Mouse (Mus musculus): ENCODE results near the gene Syde2.

The Syde2 gene

GRCm38 (mm10) chr3:145985333-145985925, 2.2 kb upstream of the Syde2 start:
- no peak overlapping the region for H3K4me3 ChIP-seq (replicated peaks; ENCODE audit: low read length)
- TF ChIP-seq NANOG (IDR thresholded peaks at IDR 0.05; ENCODE audit: borderline replicate concordance, low read length) = no peak
- TF ChIP-seq CTCF (conservative IDR thresholded peaks at IDR 0.05; ENCODE audit: low read length) = no peak
- no peak for TF ChIP-seq POU5F1 (IDR thresholded peaks at IDR 0.05; ENCODE audit: borderline replicate concordance, low read length)
- peaks cover 25% of the 10 kb centered on the region for H3K4me1 ChIP-seq (replicated peaks; ENCODE audit: low read depth, low read length)
- H3K36me3 ChIP-seq (ENCODE audit: insufficient read depth, low read length) = no peaks in the 10 kb centered on the region
- peaks cover 7% of the 10 kb centered on the region for H3K9me3 ChIP-seq (ENCODE audit: low read length)
- H3K27me3 ChIP-seq (ENCODE audit: insufficient read depth, low read length) = peaks cover 48% of the 10 kb centered on the region

DNA sequence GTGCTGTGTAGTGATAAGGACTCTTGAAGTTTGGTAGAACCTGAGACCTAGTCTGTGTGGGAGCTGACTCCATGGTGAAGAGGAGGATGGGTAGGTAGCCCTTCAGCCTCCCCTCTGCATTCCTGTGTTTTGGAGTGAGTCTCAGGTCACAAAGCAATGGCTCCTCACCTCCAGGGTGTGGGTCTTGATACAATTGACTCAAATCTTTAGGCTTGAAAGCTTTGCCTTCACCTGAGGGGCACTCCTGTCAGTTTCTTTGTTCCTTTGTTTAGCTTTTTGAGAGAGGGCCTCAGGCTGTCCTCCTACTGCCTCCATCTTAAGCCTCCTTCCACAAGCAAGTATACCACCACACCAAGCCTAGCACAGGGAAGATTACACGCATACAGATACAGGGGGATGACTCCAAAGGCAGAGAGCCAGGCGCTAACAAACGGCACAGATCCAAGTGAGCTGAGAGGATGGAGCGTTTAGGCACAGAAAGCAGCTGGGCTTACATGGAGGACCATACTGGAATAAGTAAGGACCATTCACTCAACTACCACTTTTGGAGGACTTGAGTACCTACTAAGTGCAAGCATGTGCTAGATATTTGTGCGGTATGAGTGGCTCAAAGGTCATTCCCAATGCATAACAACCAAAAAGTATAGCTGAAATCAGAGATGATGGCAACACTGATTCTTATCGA, 1.2 kb upstream of the Syde2 start:
- Histone ChIP-seq H3K4me3 (replicated peaks; ENCODE audit: low read length) (no peak overlapping the region), H3K9me3 (ENCODE audit: low read length) (no peaks in the 10 kb centered on the region), H3K4me1 (replicated peaks; ENCODE audit: low read depth, low read length) (peaks cover 25% of the 10 kb centered on the region), H3K27me3 (ENCODE audit: insufficient read depth, low read length) (peaks cover 51% of the 10 kb centered on the region), H3K36me3 (ENCODE audit: insufficient read depth, low read length) (no peaks in the 10 kb centered on the region)
- no peak for TF ChIP-seq CTCF (conservative IDR thresholded peaks at IDR 0.05; ENCODE audit: low read length)
- TF ChIP-seq NANOG (IDR thresholded peaks at IDR 0.05; ENCODE audit: borderline replicate concordance, low read length) = no peak
- no peak for TF ChIP-seq POU5F1 (IDR thresholded peaks at IDR 0.05; ENCODE audit: borderline replicate concordance, low read length)

- H3K9me3 ChIP-seq (ENCODE audit: low read length) = no peaks in the 10 kb centered on the region
- peak overlapping the region; percentile 82 for H3K4me3 ChIP-seq (replicated peaks; ENCODE audit: low read length)
- peaks cover 47% of the 10 kb centered on the region for H3K27me3 ChIP-seq (ENCODE audit: insufficient read depth, low read length)
- no peaks in the 10 kb centered on the region for H3K36me3 ChIP-seq (ENCODE audit: insufficient read depth, low read length)
- peaks cover 25% of the 10 kb centered on the region for H3K4me1 ChIP-seq (replicated peaks; ENCODE audit: low read depth, low read length)
- TF ChIP-seq POU5F1 (IDR thresholded peaks at IDR 0.05; ENCODE audit: borderline replicate concordance, low read length) = no peak
- no peak for TF ChIP-seq CTCF (conservative IDR thresholded peaks at IDR 0.05; ENCODE audit: low read length)
- no peak for TF ChIP-seq NANOG (IDR thresholded peaks at IDR 0.05; ENCODE audit: borderline replicate concordance, low read length)
Observed at GRCm38 (mm10) chr3:145987970-145988683, 457 bp downstream of the Syde2 start.

GRCm38 (mm10) chr3:145988684-145989575, 1.3 kb downstream of the Syde2 start:
- H3K9me3 ChIP-seq (ENCODE audit: low read length) = no peaks in the 10 kb centered on the region
- TF ChIP-seq POU5F1 (IDR thresholded peaks at IDR 0.05; ENCODE audit: borderline replicate concordance, low read length) (no peak), NANOG (IDR thresholded peaks at IDR 0.05; ENCODE audit: borderline replicate concordance, low read length) (no peak), CTCF (conservative IDR thresholded peaks at IDR 0.05; ENCODE audit: low read length) (no peak)
- peaks cover 42% of the 10 kb centered on the region for H3K27me3 ChIP-seq (ENCODE audit: insufficient read depth, low read length)
- peak overlapping the region; percentile 82 for H3K4me3 ChIP-seq (replicated peaks; ENCODE audit: low read length)
- H3K36me3 ChIP-seq (ENCODE audit: insufficient read depth, low read length) = no peaks in the 10 kb centered on the region
- H3K4me1 ChIP-seq (replicated peaks; ENCODE audit: low read depth, low read length) = peaks cover 28% of the 10 kb centered on the region

DNA sequence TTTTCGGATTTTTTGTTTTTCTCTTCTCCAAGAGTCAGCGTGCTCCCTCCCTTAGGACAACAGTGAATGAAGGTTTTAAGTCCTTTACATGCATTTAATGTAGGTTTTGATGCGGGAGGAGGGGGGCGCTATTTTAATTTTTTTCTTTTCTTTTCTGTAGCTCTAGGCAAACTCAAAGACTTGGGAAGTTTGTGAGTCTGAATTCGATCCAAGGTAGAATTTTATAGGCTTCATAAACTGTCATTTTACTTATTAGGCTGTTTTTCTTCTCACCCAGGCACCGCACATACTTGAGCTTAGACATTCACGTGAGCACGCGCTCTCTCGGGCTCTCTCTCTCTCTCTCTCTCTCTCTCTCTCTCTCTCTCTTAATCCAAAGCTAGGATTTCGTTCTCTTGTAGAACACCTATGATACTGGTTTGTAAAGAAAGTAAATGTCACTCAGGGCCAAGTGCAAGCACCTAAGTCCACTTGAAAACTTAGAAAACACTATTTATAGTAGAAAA, 2.0 kb downstream of the Syde2 start:
- Histone ChIP-seq H3K4me3 (replicated peaks; ENCODE audit: low read length) (peak overlapping the region; percentile 82), H3K36me3 (ENCODE audit: insufficient read depth, low read length) (no peaks in the 10 kb centered on the region), H3K9me3 (ENCODE audit: low read length) (no peaks in the 10 kb centered on the region), H3K27me3 (ENCODE audit: insufficient read depth, low read length) (peaks cover 35% of the 10 kb centered on the region), H3K4me1 (replicated peaks; ENCODE audit: low read depth, low read length) (peaks cover 28% of the 10 kb centered on the region)
- TF ChIP-seq NANOG (IDR thresholded peaks at IDR 0.05; ENCODE audit: borderline replicate concordance, low read length) = no peak

- Histone ChIP-seq H3K9me3 (ENCODE audit: low read length) (no peaks in the 10 kb centered on the region), H3K4me3 (replicated peaks; ENCODE audit: low read length) (no peak overlapping the region), H3K4me1 (replicated peaks; ENCODE audit: low read depth, low read length) (peaks cover 28% of the 10 kb centered on the region), H3K27me3 (ENCODE audit: insufficient read depth, low read length) (peaks cover 27% of the 10 kb centered on the region), H3K36me3 (ENCODE audit: insufficient read depth, low read length) (no peaks in the 10 kb centered on the region)
- no peak for TF ChIP-seq POU5F1 (IDR thresholded peaks at IDR 0.05; ENCODE audit: borderline replicate concordance, low read length)
- no peak for TF ChIP-seq NANOG (IDR thresholded peaks at IDR 0.05; ENCODE audit: borderline replicate concordance, low read length)
- no peak for TF ChIP-seq CTCF (conservative IDR thresholded peaks at IDR 0.05; ENCODE audit: low read length)
Observed at GRCm38 (mm10) chr3:145991130-145991529, 3.5 kb downstream of the Syde2 start.

GRCm38 (mm10) chr3:145991976-145992730, 4.5 kb downstream of the Syde2 start:
- no peak for TF ChIP-seq CTCF (conservative IDR thresholded peaks at IDR 0.05; ENCODE audit: low read length)
- no peak for TF ChIP-seq POU5F1 (IDR thresholded peaks at IDR 0.05; ENCODE audit: borderline replicate concordance, low read length)
- no peak for TF ChIP-seq NANOG (IDR thresholded peaks at IDR 0.05; ENCODE audit: borderline replicate concordance, low read length)

More at GRCm38 (mm10) chr3:145991976-145992730, 4.5 kb downstream of the Syde2 start:
- Histone ChIP-seq H3K9me3 (ENCODE audit: low read length) (no peaks in the 10 kb centered on the region), H3K4me1 (replicated peaks; ENCODE audit: low read depth, low read length) (peaks cover 18% of the 10 kb centered on the region), H3K36me3 (ENCODE audit: insufficient read depth, low read length) (no peaks in the 10 kb centered on the region), H3K27me3 (ENCODE audit: insufficient read depth, low read length) (peaks cover 19% of the 10 kb centered on the region), H3K4me3 (replicated peaks; ENCODE audit: low read length) (no peak overlapping the region)
